Mouse (Mus musculus): ENCODE data around the gene Upp2. TPM values are rescaled to one million over a fixed set of nuclear protein-coding genes. Genes with fewer than 3 reads are reported as not detected.

The Upp2 gene
- total RNA-seq, 1 experiment: 0.67 TPM

DNA sequence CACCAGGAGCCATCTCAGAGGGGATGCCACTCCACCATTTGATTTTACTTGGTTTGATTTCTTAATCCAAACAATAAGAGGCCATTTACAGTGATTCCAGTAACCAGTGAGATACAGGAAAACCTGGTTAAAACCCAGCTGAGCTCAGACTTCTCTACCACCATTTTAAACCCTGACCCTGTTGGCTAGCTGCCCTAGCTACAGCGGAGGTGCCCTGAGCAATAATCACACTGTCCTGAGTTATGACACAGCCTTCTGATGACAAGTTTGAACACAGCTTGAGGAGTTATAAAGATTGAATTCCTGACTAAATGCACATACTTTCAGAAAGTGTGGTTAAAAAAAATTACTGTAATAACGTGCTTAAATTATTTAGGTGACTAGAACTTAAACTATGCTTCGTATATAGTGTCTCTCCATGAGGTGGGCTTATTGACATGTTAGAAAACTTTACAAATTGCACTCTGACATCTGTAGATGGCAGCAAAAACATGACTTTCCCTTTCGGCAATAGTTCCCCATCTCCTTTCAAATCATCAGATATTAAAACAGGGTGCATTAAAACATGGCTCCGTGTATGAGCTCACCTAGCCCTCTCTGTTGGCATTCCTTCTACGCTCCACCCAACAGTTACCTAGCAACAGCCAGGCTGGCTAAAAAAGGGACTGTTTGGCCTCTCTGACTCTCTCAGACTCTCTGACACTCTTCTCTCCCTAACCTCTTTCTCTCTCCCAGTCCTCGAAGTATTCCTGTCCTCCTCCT is 263.1 kb downstream of the Upp2 start:
- Histone ChIP-seq H3K27ac (ENCODE audit: insufficient read depth, low read depth, low read length, poor library complexity, severe bottlenecking) (no peak overlapping the region), H3K9ac (ENCODE audit: insufficient read depth, low read depth, low read length, poor library complexity, severe bottlenecking) (no peak overlapping the region), H3K4me3 (ENCODE audit: insufficient read depth in 1 of 2, low read depth in 1 of 2, low read length in 2 of 2, poor library complexity in 1 of 2, severe bottlenecking in 1 of 2) (no peak overlapping the region), H3K4me1 (ENCODE audit: control insufficient read depth in 2 of 2, insufficient read depth in 2 of 2, low read length in 2 of 2, poor library complexity in 1 of 2) (no peaks in the 10 kb centered on the region), H3K36me3 (ENCODE audit: control insufficient read depth, insufficient read depth, low read length, poor library complexity, severe bottlenecking) (no peaks in the 10 kb centered on the region), H3K9me3 (ENCODE audit: control insufficient read depth, insufficient read depth, low read depth, low read length) (no peaks in the 10 kb centered on the region)
- in situ Hi-C loops (cut with MboI; ENCODE audit: low sequenced_read_pairs in 2 of 2, unreplicated experiment in 2 of 2): no loop called here
- no peak for DNase-seq (ENCODE audit: low read depth, low spot score)
- TF ChIP-seq CHD2 (IDR thresholded peaks at IDR 0.05; ENCODE audit: low read depth, low read length): no peak
- no peak for TF ChIP-seq ZC3H11A (IDR thresholded peaks at IDR 0.05; ENCODE audit: borderline replicate concordance, low read depth, low read length)
- no peak for TF ChIP-seq HCFC1 (IDR thresholded peaks at IDR 0.05; ENCODE audit: borderline replicate concordance, insufficient read depth, low read length)
- no peak for TF ChIP-seq ZNF384 (IDR thresholded peaks at IDR 0.05; ENCODE audit: low read depth, low read length)
- no peak for TF ChIP-seq MAFK (IDR thresholded peaks at IDR 0.05; ENCODE audit: insufficient read depth, low read depth, low read length)

DNA sequence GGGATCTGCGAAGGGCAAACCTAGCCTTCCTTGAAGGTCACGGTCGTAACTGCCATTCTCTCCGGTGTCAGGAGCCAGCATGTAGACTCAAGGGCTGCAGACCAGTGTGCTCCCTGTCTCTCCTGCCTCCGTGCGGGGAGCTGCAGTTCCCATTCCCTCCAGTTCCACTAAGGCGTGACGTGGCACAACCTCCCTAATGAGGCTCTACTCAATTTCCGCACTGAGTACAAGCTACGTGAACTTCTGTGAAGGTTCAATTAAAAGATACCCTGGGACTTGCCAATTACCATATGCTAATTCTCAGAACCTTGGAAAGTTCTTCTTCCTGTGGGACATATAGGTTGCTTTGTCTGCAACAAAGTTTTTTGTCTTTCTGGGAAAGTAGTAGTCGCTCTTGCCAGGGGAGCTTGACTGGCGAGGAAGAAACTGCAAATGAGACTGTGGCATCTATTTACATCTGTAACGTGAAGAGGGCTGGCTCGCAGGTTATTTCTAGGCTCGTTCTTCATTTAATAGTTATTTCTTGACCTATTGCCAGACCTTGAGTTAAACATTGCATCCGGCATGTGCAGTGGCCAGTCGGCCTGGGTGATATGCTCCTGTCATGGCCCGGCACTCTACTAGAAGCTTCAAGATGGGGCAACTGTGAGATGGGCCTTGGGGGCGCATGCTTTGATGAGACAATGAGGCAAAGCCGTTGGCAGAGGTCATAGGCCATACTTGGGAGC is 265.3 kb downstream of the Upp2 start:
- H3K9me3 ChIP-seq (ENCODE audit: control insufficient read depth, insufficient read depth, low read depth, low read length): no peaks in the 10 kb centered on the region
- no peaks in the 10 kb centered on the region for H3K4me1 ChIP-seq (ENCODE audit: control insufficient read depth in 2 of 2, insufficient read depth in 2 of 2, low read length in 2 of 2, poor library complexity in 1 of 2)
- no peak overlapping the region for H3K27ac ChIP-seq (ENCODE audit: insufficient read depth, low read depth, low read length, poor library complexity, severe bottlenecking)
- TF ChIP-seq MAFK (IDR thresholded peaks at IDR 0.05; ENCODE audit: insufficient read depth, low read depth, low read length) (no peak), CHD2 (IDR thresholded peaks at IDR 0.05; ENCODE audit: low read depth, low read length) (no peak), HCFC1 (IDR thresholded peaks at IDR 0.05; ENCODE audit: borderline replicate concordance, insufficient read depth, low read length) (no peak)
- no peaks in the 10 kb centered on the region for H3K36me3 ChIP-seq (ENCODE audit: control insufficient read depth, insufficient read depth, low read length, poor library complexity, severe bottlenecking)
- in situ Hi-C loops (cut with MboI; ENCODE audit: low sequenced_read_pairs in 2 of 2, unreplicated experiment in 2 of 2): no loop called here
- peak overlapping the region in 1 of 2 experiments; percentile 4; a peak in 1 of 4 replicates for H3K4me3 ChIP-seq (ENCODE audit: insufficient read depth in 1 of 2, low read depth in 1 of 2, low read length in 2 of 2, poor library complexity in 1 of 2, severe bottlenecking in 1 of 2)
- no peak overlapping the region for H3K9ac ChIP-seq (ENCODE audit: insufficient read depth, low read depth, low read length, poor library complexity, severe bottlenecking)
- DNase-seq (ENCODE audit: low read depth, low spot score): no peak

DNA sequence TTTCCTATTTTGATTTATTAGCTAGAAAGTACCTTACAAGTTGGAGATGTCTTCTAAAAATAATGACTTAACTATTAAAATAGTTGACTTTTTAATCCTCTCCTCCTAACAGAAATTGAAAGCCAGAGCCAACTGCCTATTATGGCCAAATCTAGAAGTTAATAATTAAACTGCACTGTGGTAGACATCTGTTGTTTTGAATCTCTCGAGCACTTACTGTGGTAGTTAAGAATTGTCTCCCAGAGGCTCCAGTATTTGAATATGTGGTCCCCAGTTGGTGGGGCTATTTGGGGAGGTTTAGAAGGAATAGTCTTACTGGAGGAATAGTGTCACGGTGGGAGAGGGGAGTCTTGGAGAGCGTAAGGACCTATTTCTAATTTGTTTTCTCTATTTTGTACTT is 273.9 kb downstream of the Upp2 start:
- no peak for TF ChIP-seq ZC3H11A (IDR thresholded peaks at IDR 0.05; ENCODE audit: borderline replicate concordance, low read depth, low read length)
- no peak for TF ChIP-seq ZNF384 (IDR thresholded peaks at IDR 0.05; ENCODE audit: low read depth, low read length)
- TF ChIP-seq HCFC1 (IDR thresholded peaks at IDR 0.05; ENCODE audit: borderline replicate concordance, insufficient read depth, low read length): no peak
- TF ChIP-seq MAFK (IDR thresholded peaks at IDR 0.05; ENCODE audit: insufficient read depth, low read depth, low read length): no peak
- TF ChIP-seq CHD2 (IDR thresholded peaks at IDR 0.05; ENCODE audit: low read depth, low read length): no peak
- in situ Hi-C loops (cut with MboI; ENCODE audit: low sequenced_read_pairs in 2 of 2, unreplicated experiment in 2 of 2): no loop called here
- Histone ChIP-seq H3K4me1 (ENCODE audit: control insufficient read depth in 2 of 2, insufficient read depth in 2 of 2, low read length in 2 of 2, poor library complexity in 1 of 2) (no peaks in the 10 kb centered on the region), H3K4me3 (ENCODE audit: insufficient read depth in 1 of 2, low read depth in 1 of 2, low read length in 2 of 2, poor library complexity in 1 of 2, severe bottlenecking in 1 of 2) (no peak overlapping the region), H3K9ac (ENCODE audit: insufficient read depth, low read depth, low read length, poor library complexity, severe bottlenecking) (no peak overlapping the region), H3K36me3 (ENCODE audit: control insufficient read depth, insufficient read depth, low read length, poor library complexity, severe bottlenecking) (no peaks in the 10 kb centered on the region), H3K9me3 (ENCODE audit: control insufficient read depth, insufficient read depth, low read depth, low read length) (no peaks in the 10 kb centered on the region), H3K27ac (ENCODE audit: insufficient read depth, low read depth, low read length, poor library complexity, severe bottlenecking) (no peak overlapping the region)
- no peak for DNase-seq (ENCODE audit: low read depth, low spot score)

DNA sequence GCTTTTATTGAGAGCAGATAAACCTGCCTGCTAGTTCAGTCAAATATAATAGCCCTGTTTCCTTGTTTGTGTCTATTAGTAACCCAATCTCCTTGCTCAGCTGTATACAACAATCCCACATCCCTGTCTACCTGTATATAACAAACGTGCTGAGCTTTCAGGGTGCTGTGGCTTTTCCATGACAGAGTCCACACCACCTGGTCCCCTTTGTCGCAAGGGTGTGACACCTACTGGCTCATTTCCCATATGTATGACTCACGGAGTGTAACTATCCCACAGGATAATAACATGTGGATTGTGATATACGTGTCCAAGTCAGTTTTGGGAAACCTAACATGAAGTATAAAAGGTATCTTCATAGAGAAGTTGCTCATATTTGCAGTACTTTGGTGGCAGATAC is 275.3 kb downstream of the Upp2 start:
- Histone ChIP-seq H3K9me3 (ENCODE audit: control insufficient read depth, insufficient read depth, low read depth, low read length) (no peaks in the 10 kb centered on the region), H3K36me3 (ENCODE audit: control insufficient read depth, insufficient read depth, low read length, poor library complexity, severe bottlenecking) (no peaks in the 10 kb centered on the region), H3K4me1 (ENCODE audit: control insufficient read depth in 2 of 2, insufficient read depth in 2 of 2, low read length in 2 of 2, poor library complexity in 1 of 2) (no peaks in the 10 kb centered on the region), H3K9ac (ENCODE audit: insufficient read depth, low read depth, low read length, poor library complexity, severe bottlenecking) (no peak overlapping the region), H3K27ac (ENCODE audit: insufficient read depth, low read depth, low read length, poor library complexity, severe bottlenecking) (no peak overlapping the region), H3K4me3 (ENCODE audit: insufficient read depth in 1 of 2, low read depth in 1 of 2, low read length in 2 of 2, poor library complexity in 1 of 2, severe bottlenecking in 1 of 2) (no peak overlapping the region)
- no peak for TF ChIP-seq CHD2 (IDR thresholded peaks at IDR 0.05; ENCODE audit: low read depth, low read length)
- TF ChIP-seq ZC3H11A (IDR thresholded peaks at IDR 0.05; ENCODE audit: borderline replicate concordance, low read depth, low read length): no peak
- TF ChIP-seq HCFC1 (IDR thresholded peaks at IDR 0.05; ENCODE audit: borderline replicate concordance, insufficient read depth, low read length): no peak
- TF ChIP-seq MAFK (IDR thresholded peaks at IDR 0.05; ENCODE audit: insufficient read depth, low read depth, low read length): no peak
- no peak for TF ChIP-seq ZNF384 (IDR thresholded peaks at IDR 0.05; ENCODE audit: low read depth, low read length)
- in situ Hi-C loops (cut with MboI; ENCODE audit: low sequenced_read_pairs in 2 of 2, unreplicated experiment in 2 of 2): no loop called here
- no peak for DNase-seq (ENCODE audit: low read depth, low spot score)

Other genes starting within 250 kb of the Upp2 start
- gene Acvr1c, start 209.4 kb upstream of the Upp2 start, total RNA-seq (2012; rRNA removed): not detected in 2 replicates
- not detected in 2 replicates for gene Gm17409, start 97.2 kb upstream of the Upp2 start, total RNA-seq (2012; rRNA removed)
- gene Acvr1, start 141 bp upstream of the Upp2 start, total RNA-seq (2012; rRNA removed): 6.6 and 8.0 TPM in 2 replicates